Mouse (Mus musculus): ENCODE measurements around the gene Rps27rt.
"Not testable (repeated sequence)": the region's sequence is repeated elsewhere in the genome, so short reads cannot be mapped to it uniquely, and the experiment has no call there.

Gene Rps27rt

DNA sequence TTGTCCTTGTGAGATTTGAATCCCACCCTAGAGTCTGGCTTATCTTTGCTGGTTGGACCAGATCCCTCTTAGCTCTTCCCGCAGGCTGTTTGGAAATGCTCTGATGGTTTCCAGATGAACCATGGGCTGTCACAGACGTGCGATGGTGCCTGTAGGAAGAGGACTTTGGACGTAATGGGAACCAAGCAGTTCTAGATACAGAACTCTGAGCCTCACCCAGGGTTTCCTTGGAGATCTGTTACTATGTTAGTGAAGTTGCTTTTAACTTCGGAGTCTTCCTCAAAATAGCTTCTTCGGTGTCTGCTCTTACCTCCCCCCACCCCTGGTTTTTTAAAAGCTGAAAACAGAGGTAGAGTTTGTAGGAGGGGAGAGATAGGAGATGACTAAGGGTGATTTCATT lies 2.6 kb downstream of the Rps27rt start:
- DNase-seq (ENCODE audit: extremely low spot score): no peak

DNA sequence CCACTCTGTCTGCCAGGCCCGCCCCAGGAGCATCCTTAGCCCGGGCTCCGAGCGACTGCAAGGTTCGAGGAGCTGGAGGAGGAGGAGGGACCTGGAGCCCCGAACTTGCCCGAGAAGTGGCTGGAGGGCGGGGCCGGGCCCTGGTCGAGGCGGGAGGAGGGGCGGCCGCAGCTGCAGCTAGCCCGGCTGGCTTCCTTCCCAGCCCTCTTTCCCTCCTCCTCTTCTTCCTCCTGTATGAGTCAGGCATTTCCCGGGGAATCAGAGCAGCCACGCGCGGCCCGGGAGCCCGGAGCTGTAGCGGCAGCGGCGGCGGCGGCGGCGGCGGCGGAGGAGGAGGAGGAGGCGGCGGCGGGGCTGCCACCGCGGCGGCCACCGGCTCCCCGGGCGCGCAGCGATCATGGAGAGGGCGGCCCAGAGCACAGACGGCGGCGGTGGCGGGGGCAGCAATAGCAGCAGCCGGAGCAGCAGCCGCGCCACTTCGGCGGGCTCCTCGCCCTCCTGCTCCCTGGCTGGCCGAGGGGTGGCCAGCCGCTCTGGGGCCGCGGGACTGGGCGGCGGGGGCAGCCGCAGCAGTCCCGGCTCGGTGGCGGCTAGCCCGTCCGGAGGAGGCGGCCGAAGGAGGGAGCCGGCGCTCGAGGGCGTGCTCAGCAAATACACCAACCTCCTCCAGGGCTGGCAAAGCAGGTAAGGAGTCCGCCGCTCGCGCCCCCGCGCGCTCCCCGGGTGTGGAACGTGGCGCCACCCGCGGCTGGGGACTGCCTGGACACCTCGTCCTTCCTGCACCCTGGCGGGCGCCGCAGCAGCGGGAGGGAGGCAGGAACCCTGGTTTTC lies 4.0 kb downstream of the Rps27rt start, which contains the start of gene Osbpl10:
TSS of gene Osbpl10 (plus strand) at position 289 of the 831 bp plus-strand sequence.
- peak; percentile 83 for DNase-seq (ENCODE audit: extremely low spot score)

DNA sequence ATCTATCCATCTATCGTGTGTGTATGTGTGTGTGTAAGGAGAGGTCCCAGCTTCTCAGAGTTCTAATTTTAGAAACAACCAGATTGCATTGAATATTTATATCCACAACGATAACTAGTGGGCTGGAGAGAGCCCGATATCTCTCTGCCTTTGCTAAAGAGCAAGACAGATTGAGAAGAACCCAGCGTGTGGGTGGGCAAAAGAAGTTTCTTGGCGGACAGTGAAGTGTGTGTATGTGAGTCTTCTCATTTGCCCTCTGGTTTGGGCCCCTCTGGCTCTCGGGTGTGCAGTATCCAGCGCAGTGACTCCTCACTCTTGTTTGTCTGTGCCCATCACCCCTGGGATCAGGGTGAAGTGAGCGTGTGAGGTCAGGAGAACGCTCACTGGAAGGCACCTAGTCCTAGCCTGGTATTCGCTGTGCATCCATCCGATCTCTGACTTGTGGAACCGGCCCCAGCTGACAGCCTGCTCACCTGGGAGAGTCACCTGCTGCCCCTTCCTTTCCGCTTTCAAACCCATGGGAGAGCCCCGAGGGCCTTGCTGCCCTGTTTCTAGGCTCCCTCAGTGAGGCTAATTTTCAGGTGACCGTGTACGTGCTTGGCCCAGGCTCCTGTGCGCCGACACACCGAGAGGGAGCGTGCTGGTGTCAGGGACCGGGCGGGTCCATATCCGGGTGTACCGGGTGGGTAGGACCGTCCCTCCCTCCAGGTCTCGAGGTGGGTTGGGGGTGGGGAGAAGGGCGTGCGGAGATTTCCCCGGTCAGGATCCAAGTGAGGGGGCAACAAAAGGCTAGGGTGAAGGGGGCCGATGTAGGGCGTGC lies 4.9 kb downstream of the Rps27rt start:
- no peak for DNase-seq (ENCODE audit: extremely low spot score)

DNA sequence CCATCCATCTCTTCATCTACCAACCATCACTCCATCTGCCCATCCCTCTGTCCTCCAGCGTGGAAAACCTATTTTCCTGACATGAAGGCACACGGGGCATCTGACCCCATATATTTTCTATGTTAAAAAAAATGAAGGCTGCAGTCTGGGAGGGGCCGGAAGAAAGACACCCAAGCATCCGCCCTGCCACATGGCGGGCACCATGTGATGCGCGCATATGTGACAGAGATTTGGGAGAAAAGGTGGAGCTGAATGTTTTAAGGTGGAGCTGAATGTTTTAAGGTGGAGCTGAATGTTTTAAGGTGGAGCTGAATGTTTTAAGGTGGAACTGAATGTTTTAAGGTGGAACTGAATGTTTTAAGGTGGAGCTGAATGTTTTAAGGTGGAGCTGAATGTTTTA lies 16.3 kb downstream of the Rps27rt start:
- not testable (repeated sequence) for DNase-seq (ENCODE audit: extremely low spot score)

DNA sequence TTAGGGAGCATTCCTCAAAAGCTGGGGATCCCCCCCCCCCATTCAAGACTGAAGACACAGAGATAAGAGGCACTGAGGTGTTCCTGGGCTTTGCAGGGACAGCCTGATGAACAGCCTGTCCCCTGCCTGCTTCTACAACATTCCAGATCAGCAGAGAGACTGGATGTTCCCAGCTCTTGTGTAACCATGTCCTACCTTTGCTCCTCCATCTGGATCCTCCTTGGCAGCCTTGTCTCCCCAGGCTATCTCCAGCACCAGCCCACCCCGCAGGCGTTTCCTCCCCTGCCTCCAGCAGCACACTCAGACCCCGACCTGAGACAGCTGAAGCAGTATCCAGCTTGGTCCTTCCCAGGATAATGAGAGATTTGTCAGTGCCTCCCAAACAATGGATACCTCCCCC lies 18.4 kb downstream of the Rps27rt start:
- DNase-seq (ENCODE audit: extremely low spot score): no peak

DNA sequence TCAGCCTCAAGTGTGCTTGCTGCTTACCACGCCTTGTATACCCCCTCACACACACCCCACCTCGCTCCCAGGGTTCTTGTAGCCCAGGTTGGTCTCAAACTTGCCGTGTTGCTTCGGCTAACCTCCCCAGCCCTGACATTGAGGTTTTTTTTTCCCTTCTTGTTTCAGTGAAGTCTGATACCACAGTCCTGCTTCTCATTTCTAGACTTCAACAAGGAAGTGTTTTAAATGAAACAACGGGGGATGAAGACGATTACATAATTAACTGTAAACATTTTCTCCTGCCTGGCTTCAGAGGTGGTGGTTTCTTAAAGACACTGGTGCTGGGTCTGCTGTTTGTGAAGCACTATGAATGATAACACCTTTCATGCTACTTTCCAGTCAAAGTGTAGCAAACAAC lies 21.7 kb downstream of the Rps27rt start:
- DNase-seq (ENCODE audit: extremely low spot score): no peak

DNA sequence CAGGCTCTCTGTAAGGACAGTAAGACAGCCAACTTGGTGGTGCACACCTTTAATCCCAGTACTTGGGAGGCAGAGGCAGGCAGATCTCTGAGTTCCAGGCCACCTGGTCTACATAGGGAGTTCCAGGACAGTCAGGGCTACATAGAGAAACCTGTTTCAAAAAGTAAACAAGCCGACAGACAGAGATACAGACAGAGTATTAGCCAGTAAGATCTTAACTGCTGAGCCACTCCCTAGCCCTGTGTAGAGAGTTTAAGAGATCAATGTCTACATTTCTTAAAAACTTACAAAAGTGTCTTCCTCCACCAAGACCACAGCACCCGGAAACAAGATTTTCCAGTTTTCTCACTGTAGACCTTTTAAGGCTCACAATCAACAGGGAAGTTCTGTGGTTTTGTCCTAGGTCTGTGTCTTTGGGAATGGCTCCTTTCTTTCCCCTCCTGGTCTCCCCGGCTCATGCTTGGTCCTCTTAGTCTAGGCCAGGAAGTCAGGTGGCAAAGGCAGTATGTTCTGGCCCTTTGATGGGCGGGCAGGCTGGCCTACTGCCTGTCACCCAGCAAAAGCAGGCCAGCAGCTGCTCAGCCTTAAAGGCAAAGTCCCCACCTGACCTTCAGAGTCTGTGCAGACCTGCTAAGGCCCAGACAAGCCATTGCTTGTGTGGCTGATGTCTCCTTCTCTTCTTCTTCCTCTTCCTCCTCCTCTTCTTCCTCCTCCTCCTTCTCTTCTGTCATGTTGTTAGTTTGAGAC lies 22.3 kb downstream of the Rps27rt start:
- DNase-seq (ENCODE audit: extremely low spot score): no peak

DNA sequence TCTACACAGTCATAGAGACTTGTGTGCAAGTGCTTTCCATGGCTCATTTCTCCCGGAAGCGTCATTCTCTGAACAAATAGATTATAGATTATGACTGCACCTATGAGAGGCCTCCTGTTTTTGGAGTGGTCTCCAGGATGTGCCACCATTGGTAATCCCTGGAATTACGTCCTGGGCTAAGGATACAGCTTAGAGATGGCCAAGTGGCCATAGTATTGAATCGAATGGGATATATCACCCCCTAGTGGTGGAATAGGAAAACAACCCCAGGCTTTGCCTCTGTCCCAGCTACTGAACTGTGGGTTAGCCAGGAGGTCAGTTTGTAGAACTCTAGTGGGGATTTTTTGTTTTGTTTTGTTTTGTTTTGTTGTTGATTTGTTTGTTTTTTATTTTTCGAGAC lies 25.6 kb downstream of the Rps27rt start:
- peak; percentile 54 for DNase-seq (ENCODE audit: extremely low spot score)

DNA sequence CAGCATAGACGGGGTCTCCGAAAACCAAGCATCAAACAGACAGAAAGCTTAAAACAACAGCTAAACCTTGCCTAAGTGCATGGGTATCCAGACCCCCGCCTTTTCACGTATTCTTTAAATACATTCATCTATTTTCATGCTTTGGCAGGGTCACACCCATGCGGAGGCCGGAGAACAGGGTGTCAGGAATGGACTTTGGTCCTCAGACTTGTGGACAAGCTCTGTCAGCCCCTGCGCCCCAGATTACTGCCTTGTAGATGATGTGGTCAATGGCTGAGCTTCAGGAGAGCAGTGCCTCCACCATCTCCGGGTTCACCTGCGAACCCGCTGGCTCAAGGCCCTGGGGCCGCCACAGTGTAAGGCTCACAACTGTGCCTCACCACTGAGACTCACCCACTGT lies 27.2 kb downstream of the Rps27rt start:
- no peak for DNase-seq (ENCODE audit: extremely low spot score)

DNA sequence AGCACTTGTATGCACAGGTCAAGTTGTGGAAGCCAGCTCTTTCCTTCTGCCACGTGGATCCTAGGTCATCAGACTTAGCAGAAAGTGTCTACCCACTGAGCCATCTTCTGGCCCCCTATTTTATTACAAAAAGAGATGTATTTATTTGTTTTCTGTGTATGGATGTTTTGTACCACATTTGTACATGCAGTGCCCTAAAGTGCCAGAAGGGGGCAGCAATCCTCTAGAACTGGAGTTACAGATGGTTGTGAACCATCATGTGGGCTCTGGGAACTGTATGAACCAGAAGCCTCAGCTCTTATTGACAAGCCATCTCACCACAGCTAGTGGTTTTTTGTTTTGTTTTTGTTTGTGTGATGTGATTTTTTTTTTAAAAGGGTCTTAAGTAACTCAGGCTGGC lies 29.7 kb downstream of the Rps27rt start:
- no peak for DNase-seq (ENCODE audit: extremely low spot score)

DNA sequence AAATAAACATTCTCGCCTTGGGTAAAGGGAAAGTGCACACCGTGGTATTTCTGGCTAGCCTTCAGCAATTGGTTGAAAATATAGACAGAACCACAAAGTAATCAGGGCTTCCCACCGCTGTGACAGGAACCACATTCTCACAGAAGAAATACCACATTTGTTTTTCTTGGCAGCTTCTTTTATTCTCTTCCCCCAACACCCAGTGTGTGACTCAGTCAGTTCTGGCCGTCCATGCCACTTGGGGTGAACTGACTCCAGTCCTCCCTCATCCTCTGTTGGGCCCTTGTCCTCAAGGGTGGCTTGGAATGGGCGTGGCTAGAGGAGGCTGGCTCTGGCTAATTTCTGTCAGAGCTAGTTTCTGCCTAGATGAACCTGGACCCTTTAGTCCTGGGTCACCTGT lies 34.1 kb downstream of the Rps27rt start:
- DNase-seq (ENCODE audit: extremely low spot score): no peak

DNA sequence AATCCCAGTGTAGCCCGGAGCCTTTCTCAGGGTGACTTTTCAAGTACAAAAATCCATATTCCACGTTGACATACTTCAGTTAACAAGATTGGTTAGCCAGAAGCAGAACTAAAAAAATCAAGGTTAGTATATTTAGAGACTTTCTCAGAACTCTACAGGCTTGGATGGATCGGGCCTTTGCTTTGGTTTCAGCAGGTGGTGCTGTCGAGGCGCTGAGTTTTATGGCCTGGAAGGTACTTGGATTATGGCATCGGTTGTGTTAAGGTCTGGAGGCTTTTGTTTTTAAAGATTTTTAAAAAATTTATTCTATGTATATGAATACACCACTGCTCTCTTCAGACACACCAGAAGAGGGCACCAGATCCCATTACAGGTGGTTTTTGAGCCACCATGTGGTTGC lies 37.0 kb downstream of the Rps27rt start:
- DNase-seq (ENCODE audit: extremely low spot score): no peak

DNA sequence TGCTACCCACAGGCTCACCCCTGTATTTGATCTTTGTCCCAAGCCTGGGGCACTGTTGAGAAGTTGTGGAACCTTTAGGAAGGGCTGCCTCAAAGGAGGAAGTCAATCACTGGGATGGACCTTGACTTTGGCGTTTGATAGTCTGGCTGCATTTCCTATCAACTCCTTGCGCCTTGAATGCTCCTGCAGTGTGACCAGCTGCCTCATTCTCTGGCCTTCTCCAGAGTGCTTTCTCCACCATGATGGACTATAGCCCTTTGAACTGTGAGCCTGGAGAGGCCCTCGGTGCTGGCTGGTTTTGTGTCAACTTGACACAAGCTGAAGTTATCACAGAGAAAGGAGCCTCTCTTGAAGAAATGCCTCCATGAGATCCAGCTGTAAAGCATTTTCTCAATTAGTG lies 37.9 kb downstream of the Rps27rt start:
- no peak for DNase-seq (ENCODE audit: extremely low spot score)

DNA sequence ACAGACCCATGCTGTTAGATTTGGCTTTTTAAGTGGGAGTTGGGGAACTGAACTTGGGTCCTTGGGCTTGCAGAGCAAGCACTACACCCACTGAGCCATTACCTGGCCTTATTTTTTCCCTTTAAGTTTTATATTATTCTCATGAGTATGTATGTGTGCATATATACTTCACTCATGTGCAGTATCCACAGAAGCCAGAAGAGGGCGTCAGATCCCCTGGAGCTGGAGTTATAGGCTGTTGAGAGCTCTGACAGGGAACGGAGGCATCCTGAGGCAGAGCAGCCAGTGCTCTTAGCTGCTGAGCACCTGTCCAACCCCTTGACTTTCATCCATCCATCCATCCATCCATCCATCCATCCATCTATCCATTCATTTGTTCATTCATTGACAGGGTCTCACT lies 45.9 kb downstream of the Rps27rt start:
- no peak for DNase-seq (ENCODE audit: extremely low spot score)

DNA sequence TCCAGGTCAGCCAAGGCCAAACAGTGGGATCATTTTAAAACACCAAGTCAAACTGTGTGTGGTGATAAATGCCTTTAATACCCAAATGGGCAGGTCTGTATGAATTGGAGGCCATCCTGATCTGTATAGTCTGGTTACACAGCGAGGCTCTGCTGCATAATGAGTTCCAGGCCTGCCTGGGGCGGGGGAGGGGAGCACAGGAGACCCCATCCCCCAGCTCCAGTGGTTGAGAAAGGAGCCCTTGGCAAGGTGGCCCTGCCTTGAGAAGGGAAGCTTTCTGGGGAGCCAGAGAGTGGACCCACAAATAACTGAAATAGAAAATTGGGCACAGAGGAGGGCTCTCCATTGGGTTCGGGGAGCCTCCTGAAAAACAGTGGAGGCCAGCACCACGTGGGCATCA lies 47.2 kb downstream of the Rps27rt start:
- DNase-seq (ENCODE audit: extremely low spot score): no peak

DNA sequence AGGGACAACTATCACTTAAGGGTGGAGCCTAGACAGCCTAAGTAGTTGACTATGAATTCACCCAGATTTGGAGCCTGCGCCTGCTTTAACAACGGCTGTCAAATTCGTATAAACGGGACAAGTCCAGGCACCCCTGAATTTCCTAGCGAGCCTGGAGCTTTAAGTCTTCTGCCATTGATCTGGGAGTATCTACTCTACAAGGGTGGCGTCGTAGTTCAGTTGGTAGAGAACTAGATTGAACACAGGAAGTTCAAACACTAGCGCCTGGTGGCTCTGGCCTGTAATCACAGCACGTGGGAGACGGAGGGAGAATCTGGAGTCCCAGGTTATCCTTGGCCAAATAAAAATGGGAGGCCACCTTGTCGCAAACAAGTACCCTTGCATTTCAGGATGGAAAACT lies 48.3 kb downstream of the Rps27rt start:
- DNase-seq (ENCODE audit: extremely low spot score): no peak

DNA sequence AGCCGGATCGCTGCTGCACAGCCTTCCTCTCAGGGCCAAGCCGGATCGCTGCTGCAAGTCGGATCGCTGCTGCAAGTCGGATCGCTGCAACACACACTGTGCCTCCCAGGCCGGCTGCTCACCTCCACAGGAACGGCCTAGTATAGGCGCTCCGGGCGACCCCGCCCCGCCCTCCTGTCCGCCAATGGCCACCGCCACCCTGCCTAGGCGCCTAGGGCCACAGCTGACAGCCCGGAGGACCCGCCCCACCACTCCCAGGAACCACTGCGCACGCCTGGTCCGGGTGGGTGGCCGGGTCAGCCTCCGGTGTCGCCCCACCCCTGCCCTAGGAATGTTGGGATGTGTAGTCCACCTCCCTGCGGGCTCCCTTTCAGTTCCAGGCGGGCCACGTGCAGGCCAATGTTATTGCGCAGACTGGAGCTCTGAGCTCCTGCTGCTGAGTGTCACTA lies 48.8 kb downstream of the Rps27rt start, which contains the start of gene Gpd1l:
TSS of gene Gpd1l (minus strand) at position 265 of the 449 bp plus-strand sequence.
- DNase-seq (ENCODE audit: extremely low spot score): peak; percentile 96

DNA sequence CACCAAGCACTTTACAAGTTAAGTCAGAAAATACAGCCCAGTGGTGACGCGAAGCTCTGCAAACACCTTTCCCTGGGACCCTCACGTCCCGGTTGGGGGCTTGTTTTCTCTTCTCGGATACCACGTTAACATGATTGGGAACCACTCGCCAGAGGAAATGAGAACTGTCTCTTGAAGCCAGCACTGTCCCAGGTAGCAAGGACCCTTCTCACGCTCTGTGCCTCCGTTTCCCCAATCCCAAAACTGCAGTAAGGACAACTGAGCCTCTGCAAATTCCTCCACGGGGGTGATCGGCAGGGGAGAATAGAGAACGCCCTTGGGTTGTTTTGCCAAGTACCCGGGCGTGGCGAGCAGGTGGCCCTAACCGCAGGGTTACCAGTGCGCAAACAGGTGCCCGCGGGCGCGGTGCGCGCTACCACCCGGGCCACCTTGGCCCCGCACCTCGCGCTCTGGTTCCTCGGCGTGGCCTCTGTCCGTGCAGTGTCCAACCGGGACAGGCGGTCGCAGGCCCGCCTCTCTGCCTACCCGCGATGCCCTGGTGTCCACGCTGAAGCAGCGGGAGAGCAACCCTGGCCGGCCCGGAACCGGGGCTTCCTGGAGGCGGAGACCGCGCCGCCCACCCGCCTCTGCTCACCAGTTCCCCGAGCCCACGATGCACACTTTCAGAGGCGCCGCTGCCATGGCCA lies 49.4 kb downstream of the Rps27rt start:
- no peak for DNase-seq (ENCODE audit: extremely low spot score)

DNA sequence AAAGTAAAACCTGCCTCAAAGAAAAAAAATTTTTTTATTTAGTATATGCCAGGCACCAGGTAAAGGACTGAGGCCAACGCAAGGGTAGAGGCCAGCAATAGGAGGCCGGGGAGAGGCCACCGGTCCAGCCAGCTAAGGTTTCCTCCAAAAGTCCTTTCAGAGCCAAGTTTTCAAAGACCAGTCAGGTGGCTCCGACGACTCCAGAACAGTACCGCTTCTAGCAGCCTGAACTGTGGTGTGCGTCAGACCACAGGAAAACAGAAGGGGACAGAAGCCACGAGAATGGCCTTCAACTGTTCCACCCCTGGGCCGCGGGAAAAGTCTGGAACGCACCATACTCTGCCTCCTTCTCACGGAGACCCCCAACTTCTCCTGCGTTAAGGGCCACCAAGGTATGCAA lies 49.9 kb downstream of the Rps27rt start:
- no peak for DNase-seq (ENCODE audit: extremely low spot score)

Data from embryo, embryonic 9.5 days (tissue).